Comparison of ENCODE assay signal across 22 mouse cellular contexts in the genomic region with DNA sequence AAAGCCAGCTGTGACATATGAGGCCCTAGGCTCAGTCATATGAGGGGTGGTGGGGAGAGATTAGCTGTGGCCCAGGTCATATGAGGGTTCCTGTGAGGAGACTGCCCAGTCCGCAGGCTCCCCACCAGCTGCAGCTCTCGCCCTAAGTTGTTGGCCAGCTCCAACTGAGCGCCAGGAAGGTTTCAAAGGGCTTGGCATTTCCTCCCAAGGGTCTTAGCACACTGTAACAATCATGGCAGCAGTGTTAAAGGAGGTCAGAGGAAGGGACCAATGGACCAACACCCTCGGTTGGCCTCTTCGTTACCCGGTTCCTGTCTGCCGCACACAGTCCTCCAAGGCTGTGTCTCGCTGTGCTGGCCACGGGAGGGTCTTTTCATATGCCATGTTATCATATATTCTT. TPM values are rescaled to one million over a fixed set of nuclear protein-coding genes. Genes with fewer than 3 reads are reported as not detected.
DNase-seq lines count a peak whose midpoint lies in the region; ATAC-seq and TF ChIP-seq lines count a peak whose summit lies in the region.
"Had no signal": no experiment of that assay in that cellular context is flagged by ENCODE, and none has a peak within 500 bp of the region (broad histone marks: within the 10 kb centered on the region; RNA-seq: fewer than 3 reads in every experiment).

No protein-coding gene starts in this region.

- no peaks in the 10 kb centered on the region for H3K27me3 ChIP-seq in heart, adult 2 months (ENCODE audit: control insufficient read depth, insufficient read depth, low read length)
- H3K27me3 ChIP-seq in kidney, embryonic 16.5 days (ENCODE audit: insufficient read depth, low read length) = no peaks in the 10 kb centered on the region
- H3K27me3 ChIP-seq in liver, postnatal 0 days (ENCODE audit: insufficient read depth, low read length) = no peaks in the 10 kb centered on the region
- H3K27me3 ChIP-seq in liver, embryonic 12.5 days (replicated peaks) = no peaks in the 10 kb centered on the region
- H3K27me3 ChIP-seq: midbrain, embryonic 12.5 days; neural tube, embryonic 12.5 days had no signal

- no peaks in the 10 kb centered on the region for H3K36me3 ChIP-seq in heart, adult 2 months (ENCODE audit: control insufficient read depth, insufficient read depth, low read length)
- peaks cover 21% of the 10 kb centered on the region for H3K36me3 ChIP-seq in kidney, embryonic 16.5 days (ENCODE audit: insufficient read depth, low read length)
- peaks cover 65% of the 10 kb centered on the region for H3K36me3 ChIP-seq in liver, postnatal 0 days (replicated peaks; ENCODE audit: insufficient read depth, low read length)
- H3K36me3 ChIP-seq in liver, embryonic 12.5 days = peaks cover 99% of the 10 kb centered on the region

- H3K4me2 ChIP-seq in kidney, embryonic 16.5 days (replicated peaks; ENCODE audit: low read depth, low read length) = no peak overlapping the region
- no peak overlapping the region for H3K4me2 ChIP-seq in liver, postnatal 0 days (ENCODE audit: low read depth, low read length)
- no peak overlapping the region for H3K4me2 ChIP-seq in liver, embryonic 12.5 days
- H3K4me2 ChIP-seq: hindbrain, embryonic 14.5 days; liver, embryonic 11.5 days; midbrain, embryonic 12.5 days; neural tube, embryonic 12.5 days had no signal

- DNase-seq in heart, adult 2 months = peak in 1 of 2 experiments; percentile 17
- DNase-seq in heart, postnatal 36 days = no peak
- no peak for DNase-seq in kidney, adult 11 months
- DNase-seq in kidney, postnatal 36 days = peak; percentile 19 to 43
- DNase-seq in liver, postnatal 0 days = no peak
- DNase-seq: adrenal gland, postnatal 14 days; cerebellum, adult 18-20 months; cerebellum, postnatal 25 days; embryo, embryonic 11 days; left cerebral cortex, postnatal 4 days; right cerebral cortex, adult 18-20 months; thymus, postnatal 14 days had no signal

- H3K4me3 ChIP-seq in heart, adult 2 months = no peak overlapping the region
- no peak overlapping the region for H3K4me3 ChIP-seq in kidney, embryonic 16.5 days (ENCODE audit: low read length)
- no peak overlapping the region for H3K4me3 ChIP-seq in brown adipose tissue, adult 24 weeks (ENCODE audit: insufficient read depth, low read depth, low read length)
- H3K4me3 ChIP-seq in liver, postnatal 0 days (ENCODE audit: low read depth, low read length) = no peak overlapping the region
- no peak overlapping the region for H3K4me3 ChIP-seq in liver, embryonic 12.5 days
- H3K4me3 ChIP-seq: layer of hippocampus, adult 2 months; midbrain, embryonic 12.5 days; neural tube, embryonic 12.5 days had no signal

- no peaks in the 10 kb centered on the region for H3K9me3 ChIP-seq in kidney, embryonic 16.5 days (ENCODE audit: low read length)
- H3K9me3 ChIP-seq in liver, postnatal 0 days (ENCODE audit: low read length) = no peaks in the 10 kb centered on the region
- no peaks in the 10 kb centered on the region for H3K9me3 ChIP-seq in liver, embryonic 12.5 days (replicated peaks)
- H3K9me3 ChIP-seq: G1E; midbrain, embryonic 12.5 days; neural tube, embryonic 12.5 days had no signal

- no peak for TF ChIP-seq EP300 in heart, adult 2 months (IDR thresholded peaks at IDR 0.05; ENCODE audit: insufficient read depth, low read depth, low read length)
- TF ChIP-seq EP300 in liver, postnatal 0 days (IDR thresholded peaks at IDR 0.05; ENCODE audit: low read depth) = no peak

- peak overlapping the region; percentile 28 for H3K27ac ChIP-seq in heart, adult 2 months
- peak overlapping the region; percentile 6; the same call in 1 of the 2 replicates for H3K27ac ChIP-seq in kidney, embryonic 16.5 days (ENCODE audit: low read length)
- peak overlapping the region; percentile 63 for H3K27ac ChIP-seq in brown adipose tissue, adult 24 weeks (replicated peaks; ENCODE audit: low read depth, low read length)
- H3K27ac ChIP-seq in liver, postnatal 0 days (ENCODE audit: low read depth) = no peak overlapping the region
- H3K27ac ChIP-seq in liver, embryonic 12.5 days = no peak overlapping the region
- H3K27ac ChIP-seq: hindbrain, embryonic 14.5 days; layer of hippocampus, adult 2 months; midbrain, embryonic 12.5 days; neural tube, embryonic 12.5 days had no signal

- TF ChIP-seq POLR2A in heart, adult 2 months (IDR thresholded peaks at IDR 0.05; ENCODE audit: insufficient read depth, low read depth, low read length) = no peak

- no peak for TF ChIP-seq CTCF in heart, adult 2 months (IDR thresholded peaks at IDR 0.05)
- no peak for TF ChIP-seq CTCF in liver, postnatal 0 days (IDR thresholded peaks at IDR 0.05; ENCODE audit: low read depth)

- no peak overlapping the region for H3K9ac ChIP-seq in heart, adult 2 months (ENCODE audit: low read depth, low read length)
- no peak overlapping the region for H3K9ac ChIP-seq in kidney, embryonic 16.5 days (replicated peaks; ENCODE audit: low read length)
- H3K9ac ChIP-seq in liver, postnatal 0 days (replicated peaks) = no peak overlapping the region
- H3K9ac ChIP-seq in liver, embryonic 12.5 days = no peak overlapping the region
- H3K9ac ChIP-seq: hindbrain, embryonic 14.5 days; midbrain, embryonic 12.5 days; neural tube, embryonic 12.5 days had no signal

- H3K79me2 ChIP-seq in heart, adult 2 months (replicated peaks; ENCODE audit: control insufficient read depth, insufficient read depth, low read length) = no peaks in the 10 kb centered on the region

- ATAC-seq in kidney, embryonic 16.5 days (ENCODE audit: low FRiP score, low TSS enrichment) = no peak
- no peak for ATAC-seq in liver, postnatal 0 days
- no peak for ATAC-seq in liver, embryonic 12.5 days
- ATAC-seq: forebrain, embryonic 16.5 days had no signal

- WGBS in heart, adult 2 months = 61% methylated on average over 9 of the region's 9 CpGs
- WGBS in kidney, embryonic 16.5 days = 71% methylated on average over 9 of the region's 9 CpGs
- WGBS in liver, postnatal 0 days (ENCODE audit: insufficient replicate concordance) = 91% methylated on average over 9 of the region's 9 CpGs
- WGBS in liver, embryonic 12.5 days (ENCODE audit: insufficient replicate concordance) = 90% methylated on average over 9 of the region's 9 CpGs

- peaks cover 12% of the 10 kb centered on the region for H3K4me1 ChIP-seq in heart, adult 2 months (ENCODE audit: control insufficient read depth, insufficient read depth, low read length)
- peaks cover 41% of the 10 kb centered on the region for H3K4me1 ChIP-seq in kidney, embryonic 16.5 days (ENCODE audit: insufficient read depth, low read length)
- peaks cover 25% of the 10 kb centered on the region for H3K4me1 ChIP-seq in brown adipose tissue, adult 24 weeks (ENCODE audit: control insufficient read depth, insufficient read depth, insufficient read length, low read length)
- H3K4me1 ChIP-seq in liver, postnatal 0 days (ENCODE audit: insufficient read depth) = peaks cover 18% of the 10 kb centered on the region
- peaks cover 23% of the 10 kb centered on the region for H3K4me1 ChIP-seq in liver, embryonic 12.5 days
- H3K4me1 ChIP-seq: midbrain, embryonic 12.5 days; neural tube, embryonic 12.5 days had no signal

- intact Hi-C loops in heart, adult 2 months (cut with DNase I) = no loop called here
- intact Hi-C loops in heart, postnatal 36 days (cut with DNase I) = loop anchor here (2.0 kb wide), 1 partner anchor 44 kb away; a partner anchor contains a TSS

RNA-seq across cellular contexts. Expression of a gene that starts 43.8 kb away (rescaled TPM):
- 10 to 100 TPM; 50.6 to 55.5 TPM for total RNA-seq in heart, adult 2 months (2021)
- 64.8 and 69.7 TPM in 2 replicates for polyA plus RNA-seq in heart, adult 2 months (2012; rRNA removed)
- total RNA-seq in heart, postnatal 36 days (2021) = 10 to 100 TPM; 48.7 to 58.3 TPM
- 83.5 and 92.1 TPM in 2 replicates for polyA plus RNA-seq in kidney, embryonic 16.5 days (2015; fragmentation: Nextera tagmentation; extraction: Ambion mirVana)
- polyA plus RNA-seq in brown adipose tissue, adult 24 weeks (2012; ENCODE audit: insufficient read depth, insufficient read length, missing spikeins) = 47.7 and 48.9 TPM in 2 replicates
- 51.6 and 51.8 TPM in 2 replicates for polyA plus RNA-seq in liver, postnatal 0 days (2015; fragmentation: Nextera tagmentation; extraction: Ambion mirVana)
- 106 and 110 TPM in 2 replicates for polyA plus RNA-seq in liver, embryonic 12.5 days (2016; fragmentation: Nextera tagmentation; extraction: Ambion mirVana)

Comparison
In these comparisons a context has a peak if more than half of its experiments do, and no peak if none do; other contexts are left out.
1. DNase-seq: peak in kidney, postnatal 36 days (2 of 2); none in heart, postnatal 36 days (0 of 2), kidney, adult 11 months (single experiment) and liver, postnatal 0 days (single experiment).
2. H3K27ac ChIP-seq: peak in heart, adult 2 months (single experiment), kidney, embryonic 16.5 days (single experiment) and brown adipose tissue, adult 24 weeks (single experiment); none in liver, postnatal 0 days (single experiment) and liver, embryonic 12.5 days (single experiment).